Mouse (Mus musculus) heart, adult 11 months (tissue): ENCODE results near the gene Nav1.

Source experiments
- DNase-seq: peaks from one replicate; pipeline ENCODE4 v3.0.0; 2022

Gene Nav1

GRCm38 (mm10) chr1:135579111-135579510 is 28.0 kb downstream of the Nav1 start:
- no peak for DNase-seq

GRCm38 (mm10) chr1:135577793-135578192 is 29.3 kb downstream of the Nav1 start:
- no peak for DNase-seq

GRCm38 (mm10) chr1:135575393-135575792 is 31.7 kb downstream of the Nav1 start:
- DNase-seq = no peak

- DNase-seq = peak; percentile 98
Measured at GRCm38 (mm10) chr1:135574451-135575208, 32.5 kb downstream of the Nav1 start.

GRCm38 (mm10) chr1:135572139-135572892 is 34.8 kb downstream of the Nav1 start:
- no peak for DNase-seq

GRCm38 (mm10) chr1:135568087-135568486 is 39.0 kb downstream of the Nav1 start:
- no peak for DNase-seq

- DNase-seq = no peak
Measured at GRCm38 (mm10) chr1:135566611-135567010, 40.5 kb downstream of the Nav1 start.

- DNase-seq = no peak
Measured at GRCm38 (mm10) chr1:135565775-135566174, 41.3 kb downstream of the Nav1 start.

GRCm38 (mm10) chr1:135564660-135565519 is 42.2 kb downstream of the Nav1 start:
- no peak for DNase-seq

- DNase-seq = no peak
Measured at GRCm38 (mm10) chr1:135563781-135564414, 43.2 kb downstream of the Nav1 start.

GRCm38 (mm10) chr1:135562982-135563650 is 44.0 kb downstream of the Nav1 start:
- DNase-seq = no peak

GRCm38 (mm10) chr1:135562115-135562514 is 45.0 kb downstream of the Nav1 start:
- DNase-seq = no peak

- no peak for DNase-seq
Measured at GRCm38 (mm10) chr1:135561282-135561681, 45.8 kb downstream of the Nav1 start.

GRCm38 (mm10) chr1:135557976-135558375 is 49.1 kb downstream of the Nav1 start:
- DNase-seq = peak; percentile 93

- DNase-seq = no peak
Measured at GRCm38 (mm10) chr1:135555885-135556284, 51.2 kb downstream of the Nav1 start.

- peak; percentile 91 for DNase-seq
Measured at GRCm38 (mm10) chr1:135554632-135555260, 52.3 kb downstream of the Nav1 start.

GRCm38 (mm10) chr1:135553615-135554014 is 53.5 kb downstream of the Nav1 start:
- no peak for DNase-seq

GRCm38 (mm10) chr1:135553154-135553553 is 53.9 kb downstream of the Nav1 start:
- no peak for DNase-seq

GRCm38 (mm10) chr1:135550886-135551285 is 56.2 kb downstream of the Nav1 start:
- DNase-seq = no peak

GRCm38 (mm10) chr1:135548750-135549149 is 58.3 kb downstream of the Nav1 start:
- DNase-seq = peak; percentile 99

GRCm38 (mm10) chr1:135546099-135546498 is 61.0 kb downstream of the Nav1 start:
- DNase-seq = no peak
